ENCODE assay signal across 7 mouse cellular contexts in genomic region chr10:30802681-30803586, GRCm38 (mm10). TPM values are rescaled to one million over a fixed set of nuclear protein-coding genes. Genes with fewer than 3 reads are reported as not detected.
DNase-seq lines count a peak whose midpoint lies in the region; ATAC-seq and TF ChIP-seq lines count a peak whose summit lies in the region.

Gene Ncoa7, minus strand, starts transcription at chr10:30803326.

- H3K4me2 ChIP-seq in intestine, postnatal 0 days (replicated peaks; ENCODE audit: low read depth) = peak within 1 kb of the TSS; percentile 88
- peak within 1 kb of the TSS; percentile 67 for H3K4me2 ChIP-seq in limb, embryonic 11.5 days (ENCODE audit: low read depth, severe bottlenecking)
- peak within 1 kb of the TSS; percentile 62 for H3K4me2 ChIP-seq in midbrain, embryonic 13.5 days (replicated peaks)

- H3K36me3 ChIP-seq in intestine, postnatal 0 days (ENCODE audit: control insufficient read depth, insufficient read depth) = no peaks in the 10 kb centered on the region
- no peaks in the 10 kb centered on the region for H3K36me3 ChIP-seq in limb, embryonic 11.5 days (ENCODE audit: control insufficient read depth, insufficient read depth, low read length)
- H3K36me3 ChIP-seq in midbrain, embryonic 13.5 days = no peaks in the 10 kb centered on the region
- H3K36me3 ChIP-seq in small intestine, adult 2 months (ENCODE audit: control insufficient read depth, insufficient read depth, low read length) = no peaks in the 10 kb centered on the region

- TF ChIP-seq POLR2A in small intestine, adult 2 months (IDR thresholded peaks at IDR 0.05; ENCODE audit: low read depth, low read length) = peak; percentile 31; the same call in 1 of the 2 replicates

- ATAC-seq in intestine, postnatal 0 days = peak; percentile 95
- peak; percentile 92 for ATAC-seq in limb, embryonic 11.5 days (ENCODE audit: insufficient number of reproducible peaks, low FRiP score, low TSS enrichment, low read depth)
- ATAC-seq in midbrain, embryonic 13.5 days = peak; percentile 96

- DNase-seq in adrenal gland, postnatal 10 days = peak; percentile 88
- DNase-seq in embryo, embryonic 11.5 days (ENCODE audit: low read depth, low spot score) = peak; percentile 67
- peak; percentile 64 to 78 for DNase-seq in gastrocnemius, postnatal 4 days (ENCODE audit: low spot score in 2 of 2)
- peak; percentile 86 for DNase-seq in limb, embryonic 11.5 days (ENCODE audit: low spot score)

- TF ChIP-seq CTCF in intestine, postnatal 0 days (IDR thresholded peaks at IDR 0.05; ENCODE audit: low read depth) = no peak
- no peak for TF ChIP-seq CTCF in small intestine, adult 2 months (IDR thresholded peaks at IDR 0.05; ENCODE audit: extremely low read depth, insufficient read length, insufficient replicate concordance, low read depth, low read length)

- no peaks in the 10 kb centered on the region for H3K9me3 ChIP-seq in intestine, postnatal 0 days (ENCODE audit: control insufficient read depth)
- no peaks in the 10 kb centered on the region for H3K9me3 ChIP-seq in limb, embryonic 11.5 days (ENCODE audit: control insufficient read depth, low read length)
- H3K9me3 ChIP-seq in midbrain, embryonic 13.5 days = no peaks in the 10 kb centered on the region

- peak within 1 kb of the TSS; percentile 87 for H3K4me3 ChIP-seq in intestine, postnatal 0 days (ENCODE audit: low read depth, low read length)
- H3K4me3 ChIP-seq in limb, embryonic 11.5 days (ENCODE audit: low read depth, low read length) = peak within 1 kb of the TSS; percentile 78
- H3K4me3 ChIP-seq in midbrain, embryonic 13.5 days (replicated peaks) = peak within 1 kb of the TSS; percentile 85
- peak within 1 kb of the TSS; percentile 93 for H3K4me3 ChIP-seq in small intestine, adult 2 months (ENCODE audit: low read depth, low read length)

- peak within 1 kb of the TSS; percentile 96 for H3K27ac ChIP-seq in intestine, postnatal 0 days (ENCODE audit: low read depth, low read length)
- H3K27ac ChIP-seq in limb, embryonic 11.5 days (replicated peaks; ENCODE audit: low read depth, low read length) = peak within 1 kb of the TSS; percentile 92
- H3K27ac ChIP-seq in midbrain, embryonic 13.5 days = peak within 1 kb of the TSS; percentile 98
- H3K27ac ChIP-seq in small intestine, adult 2 months (ENCODE audit: insufficient read depth, low read depth, low read length) = peak within 1 kb of the TSS; percentile 70

- H3K9ac ChIP-seq in intestine, postnatal 0 days (ENCODE audit: low read depth, low read length) = peak within 1 kb of the TSS; percentile 74
- peak within 1 kb of the TSS; percentile 90 for H3K9ac ChIP-seq in limb, embryonic 11.5 days (ENCODE audit: low read length)
- H3K9ac ChIP-seq in midbrain, embryonic 13.5 days (replicated peaks) = peak within 1 kb of the TSS; percentile 92

- WGBS in intestine, postnatal 0 days = under 1% methylated on average over 66 of the region's 89 CpGs
- WGBS in limb, embryonic 11.5 days = under 1% methylated on average over 62 of the region's 89 CpGs
- WGBS in midbrain, embryonic 13.5 days = under 1% methylated on average over 88 of the region's 89 CpGs
- under 1% methylated on average over 89 of the region's 89 CpGs for WGBS in small intestine, adult 2 months

- H3K4me1 ChIP-seq in intestine, postnatal 0 days (replicated peaks; ENCODE audit: control insufficient read depth, insufficient read depth, low read length) = no peaks in the 10 kb centered on the region; the same call in 1 of the 2 replicates
- 0 out of 2 replicates have a peak, but pooled peaks cover 2% of the 10 kb centered on the region for H3K4me1 ChIP-seq in limb, embryonic 11.5 days (ENCODE audit: control insufficient read depth, insufficient read depth, low read length)
- peaks cover 9% of the 10 kb centered on the region for H3K4me1 ChIP-seq in midbrain, embryonic 13.5 days (replicated peaks)
- H3K4me1 ChIP-seq in small intestine, adult 2 months (ENCODE audit: control insufficient read depth, insufficient read depth, insufficient read length, low read length) = peaks cover 7% of the 10 kb centered on the region; the same call in 1 of the 2 replicates

- H3K27me3 ChIP-seq in intestine, postnatal 0 days (replicated peaks; ENCODE audit: control insufficient read depth, insufficient read depth, low read length) = no peaks in the 10 kb centered on the region
- H3K27me3 ChIP-seq in limb, embryonic 11.5 days (ENCODE audit: control insufficient read depth, insufficient read depth, low read length) = no peaks in the 10 kb centered on the region
- no peaks in the 10 kb centered on the region for H3K27me3 ChIP-seq in midbrain, embryonic 13.5 days
- no peaks in the 10 kb centered on the region for H3K27me3 ChIP-seq in small intestine, adult 2 months (ENCODE audit: control insufficient read depth, insufficient read depth, low read length)

RNA-seq across cellular contexts. Expression of gene Ncoa7, which starts in this region (rescaled TPM):
- total RNA-seq in adrenal gland, postnatal 10 days (2021) = 10 to 100 TPM; 33.4 to 42.0 TPM
- 10 to 100 TPM; 11.5 to 15.0 TPM for total RNA-seq in gastrocnemius, postnatal 4 days (2021)
- polyA plus RNA-seq in intestine, postnatal 0 days (2015; fragmentation: Nextera tagmentation; extraction: Ambion mirVana) = 10.4 and 13.1 TPM in 2 replicates
- 9.2 and 9.4 TPM in 2 replicates for polyA plus RNA-seq in limb, embryonic 11.5 days (2014; fragmentation: Nextera tagmentation; extraction: Ambion mirVana)
- polyA plus RNA-seq in midbrain, embryonic 13.5 days (2015; fragmentation: Nextera tagmentation; extraction: Ambion mirVana) = 11.3 and 11.9 TPM in 2 replicates
- polyA plus RNA-seq in small intestine, adult 2 months (2012; rRNA removed) = 1.2 and 2.4 TPM in 2 replicates

Comparison
In these comparisons a context has a peak if more than half of its experiments do, and no peak if none do; other contexts are left out.
1. Peak in every context shown above with its lines: DNase-seq, ATAC-seq, H3K4me3 ChIP-seq and H3K27ac ChIP-seq.